Mouse (Mus musculus) forebrain, embryonic 14.5 days (tissue): ENCODE results near the gene Nudt3. TPM values are rescaled to one million over a fixed set of nuclear protein-coding genes. Genes with fewer than 3 reads are reported as not detected.

Source experiments
- ATAC-seq: fragments of 200-750 bp; cut with Nextera tagmentation; 2 replicates; pipeline ENCODE4 v1.8.0; 2017; ENCODE audit warnings: mild to moderate bottlenecking, moderate library complexity
- DNase-seq: peaks from one replicate; pipeline ENCODE4 v3.0.0-alpha.2; 2015; ENCODE audit warnings: low spot score
- H3K27ac ChIP-seq: fragments of 300-500 bp; sonication (generic); 2 replicates; pipeline ENCODE4 v1.5.1; 2014; ENCODE audit warnings: low read depth, mild to moderate bottlenecking, control low read depth, low read length, moderate library complexity
- H3K27me3 ChIP-seq: fragments of 300-500 bp; sonication (generic); replicated peaks from 2 replicates; pipeline ENCODE4 v1.6.1; 2014; ENCODE audit warnings: low read length, control low read depth, mixed read lengths; ENCODE audit not compliant: control insufficient read depth, insufficient read depth
- H3K36me3 ChIP-seq: fragments of 300-500 bp; sonication (generic); 2 replicates; pipeline ENCODE4 v1.6.1; 2014; ENCODE audit warnings: low read length, control low read depth; ENCODE audit not compliant: control insufficient read depth, insufficient read depth
- H3K4me1 ChIP-seq: fragments of 300-500 bp; sonication (generic); 2 replicates; pipeline ENCODE4 v1.6.1; 2014; ENCODE audit warnings: antibody characterized with exemption, low read length, control low read depth; ENCODE audit not compliant: control insufficient read depth, insufficient read depth
- H3K4me2 ChIP-seq: fragments of 300-500 bp; sonication (generic); 2 replicates; pipeline ENCODE4 v1.6.1; 2014; ENCODE audit warnings: mild to moderate bottlenecking, control low read depth, low read length
- H3K4me3 ChIP-seq: fragments of 300-500 bp; sonication (generic); 2 replicates; pipeline ENCODE4 v1.5.1; 2014; ENCODE audit warnings: low read depth, low read length, control low read depth
- H3K9ac ChIP-seq: fragments of 300-500 bp; sonication (generic); 2 replicates; pipeline ENCODE4 v1.6.1; 2014; ENCODE audit warnings: mild to moderate bottlenecking, low read length, control low read depth, moderate library complexity
- H3K9me3 ChIP-seq: fragments of 300-500 bp; sonication (generic); replicated peaks from 2 replicates; pipeline ENCODE4 v1.6.1; 2016; ENCODE audit warnings: low read length, control low read depth, mixed read lengths; ENCODE audit not compliant: control insufficient read depth
- WGBS: fragments of 180-500 bp; shearing (Covaris S2); extraction: QIAGEN DNeasy Blood & Tissue Kit; methylation state at CpG from one replicate; pipeline ENCODE4 v1.1.7; 2014; 5-methylcytosine and 5-hydroxymethylcytosine counted together
- polyA plus RNA-seq: library from polyadenylated mRNA; unstranded; fragments of >200 nt; fragmentation: Nextera tagmentation; extraction: Ambion mirVana; gene quantifications from 2 replicates; pipeline ENCODE4 v1.2.1, GENCODE M21; 2014

Nudt3 gene
- polyA plus RNA-seq, 1 experiment from 2014 or later: 175 TPM

GRCm38 (mm10) chr17:27626681-27627080, 3.4 kb upstream of the Nudt3 start:
- Histone ChIP-seq H3K27me3 (no peaks in the 10 kb centered on the region), H3K4me3 (no peak overlapping the region), H3K36me3 (peaks cover 26% of the 10 kb centered on the region), H3K9ac (no peak overlapping the region), H3K4me1 (peaks cover 5% of the 10 kb centered on the region; the same call in 1 of the 2 replicates), H3K27ac (peak overlapping the region; percentile 68; the same call in 1 of the 2 replicates), H3K4me2 (no peak overlapping the region), H3K9me3 (no peaks in the 10 kb centered on the region)
- 9% methylated on average over 5 of the region's 5 CpGs for WGBS
- DNase-seq (peak; percentile 82), ATAC-seq (peak; percentile 14)

- H3K9me3 ChIP-seq: no peaks in the 10 kb centered on the region
- ATAC-seq (no peak), DNase-seq (no peak)
- no peak overlapping the region for H3K4me2 ChIP-seq
- H3K27ac ChIP-seq: no peak overlapping the region
- H3K27me3 ChIP-seq: no peaks in the 10 kb centered on the region
- peaks cover 12% of the 10 kb centered on the region for H3K4me1 ChIP-seq
- WGBS: 39% methylated on average over 7 of the region's 7 CpGs
- H3K36me3 ChIP-seq: peaks cover 16% of the 10 kb centered on the region
- no peak overlapping the region for H3K9ac ChIP-seq
- no peak overlapping the region for H3K4me3 ChIP-seq
These were observed 2.4 kb upstream of the Nudt3 start for GRCm38 (mm10) chr17:27625455-27626251.

DNA sequence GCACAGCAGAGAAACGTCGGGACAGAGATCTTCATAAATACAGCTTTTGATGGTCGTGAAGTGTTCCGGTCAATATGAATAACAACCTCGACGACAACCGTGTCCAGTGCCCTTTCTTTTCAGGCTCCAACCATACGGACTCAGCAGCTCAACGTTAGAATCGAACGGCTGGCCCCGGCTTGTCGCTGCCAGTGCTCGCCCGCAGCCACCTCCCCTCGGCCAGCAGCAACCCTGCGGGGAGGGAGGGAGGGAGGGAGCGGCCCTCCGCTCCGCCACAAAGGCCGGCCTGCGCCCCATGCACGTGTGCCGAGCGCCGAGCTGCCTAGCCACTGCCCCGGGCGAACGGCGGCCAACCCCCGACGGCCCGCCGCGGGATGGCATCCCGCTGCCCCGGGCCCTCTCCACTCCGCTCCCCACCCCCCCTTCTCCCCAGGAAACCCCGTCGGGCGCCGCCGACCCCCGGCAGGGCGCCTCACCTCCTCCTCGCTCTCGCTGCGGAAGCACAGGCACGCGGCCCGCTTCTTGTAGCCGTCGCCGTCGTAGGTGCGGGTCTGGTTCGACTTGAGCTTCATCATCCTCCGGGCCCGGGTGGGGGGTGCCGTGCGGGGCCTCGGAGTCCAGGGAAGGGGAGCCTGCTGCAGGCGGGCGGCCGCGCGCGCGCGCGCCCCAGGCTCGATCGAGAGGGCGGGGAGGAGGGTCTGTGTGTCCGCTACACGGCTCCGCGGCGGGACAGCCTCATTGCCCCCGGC, 510 bp downstream of the Nudt3 start:
- Histone ChIP-seq H3K9ac (peak overlapping the region; percentile 99), H3K4me1 (peaks cover 23% of the 10 kb centered on the region)
- peak; percentile 57 for ATAC-seq

GRCm38 (mm10) chr17:27621705-27622531, 1.4 kb downstream of the Nudt3 start:
- 1% methylated on average over 23 of the region's 23 CpGs for WGBS
- Histone ChIP-seq H3K27me3 (no peaks in the 10 kb centered on the region), H3K9ac (peak overlapping the region; percentile 99), H3K27ac (peak overlapping the region; percentile 99), H3K36me3 (peaks cover 14% of the 10 kb centered on the region), H3K4me3 (peak overlapping the region; percentile 99), H3K9me3 (no peaks in the 10 kb centered on the region), H3K4me1 (peaks cover 23% of the 10 kb centered on the region), H3K4me2 (peak overlapping the region; percentile 93)
- peak; percentile 80 for DNase-seq
- ATAC-seq: peak; percentile 62

More for the DNA sequence above, 510 bp downstream of the Nudt3 start:
- Histone ChIP-seq H3K27me3 (no peaks in the 10 kb centered on the region), H3K4me2 (peak overlapping the region; percentile 93), H3K27ac (peak overlapping the region; percentile 99), H3K36me3 (peaks cover 12% of the 10 kb centered on the region), H3K9me3 (no peaks in the 10 kb centered on the region), H3K4me3 (peak overlapping the region; percentile 99)
- under 1% methylated on average over 74 of the region's 80 CpGs for WGBS
- peak; percentile 70 for DNase-seq

DNA sequence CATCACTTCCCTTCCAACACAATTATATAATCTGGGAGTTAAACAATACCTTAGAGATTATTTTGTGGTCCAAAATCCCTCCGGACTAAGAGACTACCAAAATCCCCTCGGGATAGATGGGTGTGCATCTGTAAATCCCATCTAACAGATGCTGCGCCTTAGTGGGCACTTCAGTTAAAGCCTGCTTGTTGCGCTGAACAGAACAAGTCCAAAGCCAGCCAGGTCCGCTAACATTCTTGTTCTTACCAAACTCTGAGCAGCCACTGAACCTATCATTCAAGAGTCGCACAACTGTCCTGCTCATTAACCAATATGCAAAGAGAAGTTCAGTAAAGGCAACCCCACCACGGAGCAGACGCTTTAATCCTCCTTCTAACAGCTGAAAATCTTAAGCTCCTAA, 2.1 kb downstream of the Nudt3 start:
- Histone ChIP-seq H3K27ac (0 out of 2 replicates have a peak overlapping the region, but pooled peaks have one; percentile 27), H3K27me3 (no peaks in the 10 kb centered on the region), H3K36me3 (peaks cover 14% of the 10 kb centered on the region), H3K4me1 (peaks cover 21% of the 10 kb centered on the region), H3K4me3 (peak overlapping the region; percentile 99), H3K9ac (peak overlapping the region; percentile 99), H3K9me3 (no peaks in the 10 kb centered on the region), H3K4me2 (peak overlapping the region; percentile 93)
- ATAC-seq (no peak), DNase-seq (peak; percentile 24)
- WGBS: 33% methylated on average over 8 of the region's 8 CpGs

GRCm38 (mm10) chr17:27615388-27615787, 7.9 kb downstream of the Nudt3 start:
- no peaks in the 10 kb centered on the region for H3K9me3 ChIP-seq
- H3K27me3 ChIP-seq: no peaks in the 10 kb centered on the region
- H3K4me2 ChIP-seq: no peak overlapping the region
- WGBS: 84% methylated on average over 7 of the region's 7 CpGs
- H3K36me3 ChIP-seq: peaks cover 18% of the 10 kb centered on the region
- no peak overlapping the region for H3K4me3 ChIP-seq
- ATAC-seq (no peak), DNase-seq (no peak)
- H3K4me1 ChIP-seq: peaks cover 12% of the 10 kb centered on the region
- H3K27ac ChIP-seq: no peak overlapping the region
- no peak overlapping the region for H3K9ac ChIP-seq

GRCm38 (mm10) chr17:27613016-27613415, 10.3 kb downstream of the Nudt3 start:
- Histone ChIP-seq H3K9me3 (no peaks in the 10 kb centered on the region), H3K9ac (no peak overlapping the region), H3K4me3 (no peak overlapping the region), H3K27ac (no peak overlapping the region), H3K36me3 (peaks cover 12% of the 10 kb centered on the region; the same call in 1 of the 2 replicates), H3K4me2 (no peak overlapping the region), H3K4me1 (peaks cover 4% of the 10 kb centered on the region), H3K27me3 (no peaks in the 10 kb centered on the region)
- ATAC-seq (no peak), DNase-seq (no peak)
- WGBS: 61% methylated on average over 4 of the region's 4 CpGs

GRCm38 (mm10) chr17:27611994-27612393, 11.3 kb downstream of the Nudt3 start:
- no peaks in the 10 kb centered on the region for H3K9me3 ChIP-seq
- no peak overlapping the region for H3K4me3 ChIP-seq
- no peak overlapping the region for H3K27ac ChIP-seq
- ATAC-seq (no peak), DNase-seq (no peak)
- H3K9ac ChIP-seq: no peak overlapping the region
- 90% methylated on average over 5 of the region's 5 CpGs for WGBS
- peaks cover 11% of the 10 kb centered on the region; the same call in 1 of the 2 replicates for H3K36me3 ChIP-seq
- H3K4me2 ChIP-seq: no peak overlapping the region
- H3K4me1 ChIP-seq: peaks cover 4% of the 10 kb centered on the region
- no peaks in the 10 kb centered on the region for H3K27me3 ChIP-seq
